Mouse (Mus musculus): Measurements from ENCODE around the gene Hhip.

DNA sequence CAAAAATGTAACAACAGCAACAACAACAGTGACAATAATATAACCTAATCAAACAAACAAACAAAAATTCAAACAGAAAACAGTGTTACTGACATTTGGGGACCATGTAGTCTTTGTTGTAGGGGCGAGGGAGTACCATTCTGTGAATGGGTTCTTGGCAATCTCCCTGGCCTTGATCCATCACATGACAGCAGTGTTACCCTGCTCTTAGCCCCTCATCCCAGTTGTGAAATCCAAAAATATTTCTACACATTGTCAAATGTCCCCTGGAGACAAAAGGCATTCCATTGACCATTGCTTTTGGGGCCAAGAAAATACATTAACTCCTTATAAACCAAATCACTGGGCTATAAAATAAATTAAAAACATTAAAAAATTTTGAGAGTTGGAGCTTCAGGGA lies 64.3 kb downstream of the Hhip start:
- TF ChIP-seq CTCF (IDR thresholded peaks at IDR 0.05; ENCODE audit: low read depth) (no peak), EP300 (IDR thresholded peaks at IDR 0.05; ENCODE audit: low read depth) (no peak)
